Mouse (Mus musculus) megakaryocyte, embryonic 14.5 days (primary cell): Measurements from ENCODE around the gene Mroh2a.

Experiments used
- FLI1 ChIP-seq: IDR thresholded peaks from 2 replicates; pipeline ENCODE4 v1.6.1; 2012; ENCODE audit warnings: low read length, inconsistent platforms, mixed read lengths
- GATA1 ChIP-seq: IDR thresholded peaks from 3 replicates; pipeline ENCODE4 v1.6.1; 2012; ENCODE audit warnings: mixed read lengths, low read length, inconsistent platforms, borderline replicate concordance

- TF ChIP-seq GATA1, result no peak
- TF ChIP-seq FLI1, result no peak
Measured at GRCm38 (mm10) chr1:88246386-88246785, 19.6 kb downstream of the Mroh2a start.
